Mouse (Mus musculus): ENCODE measurements around the gene Sugp2. TPM values are rescaled to one million over a fixed set of nuclear protein-coding genes. Genes with fewer than 3 reads are reported as not detected.

Gene Sugp2
- polyA plus RNA-seq, 1 experiment from 2014 or later, result 74.7 TPM

DNA sequence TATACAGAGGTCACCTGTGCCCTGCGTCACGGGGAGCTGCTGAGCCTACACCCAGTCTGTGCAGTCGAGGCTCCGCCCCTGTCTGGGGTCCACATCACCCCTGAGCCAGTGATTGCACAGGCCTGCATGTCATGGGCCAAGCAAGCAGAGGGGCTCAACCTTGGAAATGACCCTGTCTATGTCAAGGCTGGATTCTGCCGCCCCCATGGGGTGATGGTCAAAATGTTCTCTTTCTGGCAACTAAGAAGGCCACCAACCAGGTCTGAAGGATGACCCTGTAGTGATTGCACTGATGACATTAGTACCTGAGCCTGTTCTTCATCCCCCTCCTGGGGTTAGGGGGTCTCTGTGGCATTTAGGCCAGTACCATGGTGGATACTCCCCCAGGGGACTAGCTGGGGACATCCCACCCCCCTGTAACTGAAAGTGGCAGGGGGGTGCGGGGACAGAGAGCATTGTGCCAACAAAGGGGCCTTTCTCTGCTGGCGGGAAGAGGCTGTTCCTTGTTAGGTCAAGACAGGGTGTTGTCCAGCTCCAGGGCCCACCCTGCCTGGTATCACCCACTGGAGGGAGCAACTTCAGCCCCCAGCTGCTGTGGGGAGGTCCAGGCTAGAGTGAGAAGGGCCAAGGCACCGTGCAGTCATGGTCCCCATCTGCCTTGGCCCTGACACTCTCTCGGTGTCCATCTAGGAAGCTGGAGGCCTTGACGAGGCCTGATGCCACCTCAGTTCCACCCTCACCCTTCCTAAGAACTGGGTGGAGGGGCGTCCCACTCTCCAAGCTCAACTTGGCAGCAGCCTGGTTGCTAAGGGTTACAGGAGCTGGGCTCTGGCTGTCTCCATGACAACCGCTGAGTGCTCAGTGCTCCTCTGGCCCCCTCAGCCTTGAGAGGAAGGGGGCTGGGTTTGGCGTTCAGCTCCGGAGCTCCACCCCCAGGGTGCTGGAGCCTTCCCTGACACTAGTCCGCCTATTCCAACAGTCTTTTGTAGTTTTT, 82.8 kb downstream of the Sugp2 start:
- peak overlapping the region; percentile 52 for H3K4me3 ChIP-seq (ENCODE audit: low read depth, low read length)
- peak; percentile 91 for DNase-seq (ENCODE audit: low spot score)
- H3K9me3 ChIP-seq (ENCODE audit: control insufficient read depth, low read length), result no peaks in the 10 kb centered on the region
- 8% methylated on average over 15 of the region's 15 CpGs for WGBS
- peak overlapping the region; percentile 68 for H3K9ac ChIP-seq (ENCODE audit: low read length)
- H3K27ac ChIP-seq (ENCODE audit: low read depth, low read length), result peak overlapping the region; percentile 85
- peak overlapping the region; percentile 62 for H3K4me2 ChIP-seq (ENCODE audit: low read depth, low read length, severe bottlenecking)
- peaks cover 22% of the 10 kb centered on the region for H3K4me1 ChIP-seq (replicated peaks; ENCODE audit: control insufficient read depth, insufficient read depth, low read length)
- no peaks in the 10 kb centered on the region for H3K27me3 ChIP-seq (ENCODE audit: control insufficient read depth, insufficient read depth, low read length)
- ATAC-seq (replicated peaks; ENCODE audit: low FRiP score), result peak; percentile 89
- 0 out of 2 replicates have a peak, but pooled peaks cover 5% of the 10 kb centered on the region for H3K36me3 ChIP-seq (ENCODE audit: control insufficient read depth, insufficient read depth, low read length)

DNA sequence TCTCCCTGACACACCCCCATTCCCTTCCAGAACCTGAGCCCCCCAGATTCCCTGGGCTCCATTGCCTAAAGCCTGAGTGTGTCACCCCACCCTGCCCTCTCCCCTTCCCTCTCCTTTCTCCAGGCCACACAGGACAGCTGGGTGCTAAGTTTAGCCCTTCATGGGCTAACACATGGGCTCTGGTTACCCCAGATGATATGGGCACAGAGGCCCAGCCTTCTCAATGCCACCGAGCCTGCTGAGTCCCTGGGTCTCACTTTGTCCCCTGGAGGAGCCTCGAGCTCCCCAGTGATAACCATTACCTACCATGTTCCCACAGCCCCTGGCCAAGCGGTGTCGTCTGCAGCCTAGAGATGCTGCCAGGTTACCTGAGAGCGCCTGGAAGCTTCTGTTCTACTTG, 83.8 kb downstream of the Sugp2 start:
- H3K36me3 ChIP-seq (ENCODE audit: control insufficient read depth, insufficient read depth, low read length), result 0 out of 2 replicates have a peak, but pooled peaks cover 5% of the 10 kb centered on the region
- DNase-seq (ENCODE audit: low spot score), result no peak
- no peak overlapping the region for H3K4me3 ChIP-seq (ENCODE audit: low read depth, low read length)
- peak overlapping the region; percentile 35; the same call in 1 of the 2 replicates for H3K9ac ChIP-seq (ENCODE audit: low read length)
- peak overlapping the region; percentile 62 for H3K4me2 ChIP-seq (ENCODE audit: low read depth, low read length, severe bottlenecking)
- no peak for ATAC-seq (replicated peaks; ENCODE audit: low FRiP score)
- no peaks in the 10 kb centered on the region for H3K9me3 ChIP-seq (ENCODE audit: control insufficient read depth, low read length)
- WGBS, result 88% methylated on average over 5 of the region's 5 CpGs
- peaks cover 22% of the 10 kb centered on the region for H3K4me1 ChIP-seq (replicated peaks; ENCODE audit: control insufficient read depth, insufficient read depth, low read length)
- H3K27ac ChIP-seq (ENCODE audit: low read depth, low read length), result peak overlapping the region; percentile 41
- no peaks in the 10 kb centered on the region for H3K27me3 ChIP-seq (ENCODE audit: control insufficient read depth, insufficient read depth, low read length)

DNA sequence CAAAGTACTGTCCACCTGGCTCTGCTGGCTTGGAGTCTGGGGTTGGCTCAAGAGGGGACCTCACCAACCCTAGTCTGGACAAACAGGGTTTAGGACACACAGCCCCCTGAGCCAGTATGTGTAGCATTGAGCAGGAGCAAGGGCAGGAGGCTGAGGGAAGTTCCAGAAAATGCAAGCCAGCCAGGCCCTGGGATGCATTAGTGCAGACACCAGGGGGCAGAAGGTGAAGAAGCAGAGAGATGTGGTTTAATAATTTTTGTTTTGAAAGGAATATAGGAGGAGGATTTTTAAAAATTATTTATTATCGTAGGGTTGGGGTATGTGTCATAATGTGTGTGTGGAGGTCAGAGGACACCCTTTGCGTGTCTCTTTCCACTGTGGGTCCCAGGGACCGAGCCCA, 89.7 kb downstream of the Sugp2 start:
- Histone ChIP-seq H3K9me3 (ENCODE audit: control insufficient read depth, low read length) (no peaks in the 10 kb centered on the region), H3K4me1 (replicated peaks; ENCODE audit: control insufficient read depth, insufficient read depth, low read length) (no peaks in the 10 kb centered on the region), H3K9ac (ENCODE audit: low read length) (no peak overlapping the region), H3K27ac (ENCODE audit: low read depth, low read length) (no peak overlapping the region), H3K4me3 (ENCODE audit: low read depth, low read length) (no peak overlapping the region), H3K36me3 (ENCODE audit: control insufficient read depth, insufficient read depth, low read length) (peaks cover 4% of the 10 kb centered on the region; the same call in 1 of the 2 replicates), H3K4me2 (ENCODE audit: low read depth, low read length, severe bottlenecking) (no peak overlapping the region), H3K27me3 (ENCODE audit: control insufficient read depth, insufficient read depth, low read length) (no peaks in the 10 kb centered on the region)
- WGBS, result 97% methylated on average over 3 of the region's 3 CpGs
- no peak for ATAC-seq (replicated peaks; ENCODE audit: low FRiP score)
- DNase-seq (ENCODE audit: low spot score), result no peak

DNA sequence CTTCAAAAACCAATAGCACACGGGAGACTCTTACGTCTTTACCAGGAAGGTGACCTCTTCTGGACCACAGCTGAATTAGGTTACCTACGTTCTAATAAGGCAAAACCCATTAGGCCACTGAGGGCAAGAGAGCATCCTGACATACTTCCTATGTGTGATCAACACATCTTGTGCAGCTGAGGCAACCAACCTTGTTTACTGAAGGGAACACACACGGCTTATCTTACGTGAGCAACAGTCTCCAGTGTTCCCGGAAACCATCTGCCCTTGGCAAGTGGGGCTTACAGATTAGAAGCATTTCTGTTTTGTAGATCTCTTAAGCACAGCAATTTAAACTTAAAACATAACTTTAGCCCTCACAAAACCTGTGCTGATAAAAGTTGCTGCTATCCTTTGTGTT, 93.5 kb downstream of the Sugp2 start:
- ATAC-seq (replicated peaks; ENCODE audit: low FRiP score) (no peak), DNase-seq (ENCODE audit: low spot score) (no peak)
- Histone ChIP-seq H3K27ac (ENCODE audit: low read depth, low read length) (no peak overlapping the region), H3K9me3 (ENCODE audit: control insufficient read depth, low read length) (no peaks in the 10 kb centered on the region), H3K9ac (ENCODE audit: low read length) (no peak overlapping the region), H3K27me3 (ENCODE audit: control insufficient read depth, insufficient read depth, low read length) (peaks cover 3% of the 10 kb centered on the region; the same call in 1 of the 2 replicates), H3K4me3 (ENCODE audit: low read depth, low read length) (no peak overlapping the region), H3K4me1 (replicated peaks; ENCODE audit: control insufficient read depth, insufficient read depth, low read length) (peaks cover 23% of the 10 kb centered on the region), H3K36me3 (ENCODE audit: control insufficient read depth, insufficient read depth, low read length) (peaks cover 7% of the 10 kb centered on the region), H3K4me2 (ENCODE audit: low read depth, low read length, severe bottlenecking) (no peak overlapping the region)
- WGBS, result 92% methylated on average over 6 of the region's 6 CpGs

DNA sequence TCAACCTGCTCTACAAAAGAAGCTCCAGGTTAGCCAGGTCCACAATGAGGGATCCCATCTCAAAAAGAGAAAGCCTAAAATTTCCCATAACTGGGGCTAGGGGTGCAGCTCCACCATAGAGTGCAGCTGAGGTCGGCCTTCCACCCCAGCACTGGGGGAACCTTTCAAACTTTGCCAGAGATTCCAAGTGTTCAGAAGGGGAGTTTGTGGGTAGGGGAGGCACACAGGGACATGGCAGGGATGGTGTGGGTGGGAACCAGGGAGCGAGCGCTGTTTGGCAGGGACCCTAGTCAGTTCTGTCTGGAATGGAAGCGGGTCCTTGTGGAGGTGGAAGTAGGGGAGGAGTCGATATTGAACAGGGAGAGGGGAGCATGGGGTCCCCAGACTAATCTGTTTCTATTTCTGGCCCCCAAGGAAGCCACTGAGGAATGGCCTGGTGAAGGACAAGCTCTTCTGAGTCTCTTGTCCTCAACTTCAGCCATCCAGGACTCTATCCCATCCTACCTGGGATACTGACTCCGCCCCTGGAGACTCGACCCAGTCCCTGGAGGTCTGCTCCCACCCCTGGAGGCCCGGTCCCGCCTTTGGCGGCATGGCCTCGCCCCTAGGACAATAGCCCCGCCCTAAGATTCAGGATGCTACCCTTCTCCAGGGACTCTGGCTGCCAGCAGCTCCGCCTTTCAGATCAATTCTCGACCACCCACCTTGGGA, 95.3 kb downstream of the Sugp2 start, which contains the start of gene Gdf1:
Gdf1 (plus strand) TSS at position 694 of the 711 bp plus-strand sequence.
- WGBS, result 24% methylated on average over 14 of the region's 14 CpGs
- no peak for DNase-seq (ENCODE audit: low spot score)
- peaks cover 23% of the 10 kb centered on the region for H3K4me1 ChIP-seq (replicated peaks; ENCODE audit: control insufficient read depth, insufficient read depth, low read length)
- peaks cover 3% of the 10 kb centered on the region; the same call in 1 of the 2 replicates for H3K27me3 ChIP-seq (ENCODE audit: control insufficient read depth, insufficient read depth, low read length)
- H3K36me3 ChIP-seq (ENCODE audit: control insufficient read depth, insufficient read depth, low read length), result peaks cover 19% of the 10 kb centered on the region
- H3K9ac ChIP-seq (ENCODE audit: low read length), result peak within 1 kb of the TSS; percentile 45
- 0 out of 2 replicates have a peak, but pooled peaks have one; percentile 5 for ATAC-seq (replicated peaks; ENCODE audit: low FRiP score)
- no peak within 1 kb of the TSS for H3K4me3 ChIP-seq (ENCODE audit: low read depth, low read length)
- peak within 1 kb of the TSS; percentile 26 for H3K4me2 ChIP-seq (ENCODE audit: low read depth, low read length, severe bottlenecking)
- no peak within 1 kb of the TSS for H3K27ac ChIP-seq (ENCODE audit: low read depth, low read length)
- no peaks in the 10 kb centered on the region for H3K9me3 ChIP-seq (ENCODE audit: control insufficient read depth, low read length)

Other genes starting within 250 kb of the Sugp2 start
- 81.7 and 88.6 TPM in 2 replicates for gene Gatad2a, start 237.8 kb upstream of the Sugp2 start, polyA plus RNA-seq (2014; fragmentation: Nextera tagmentation; extraction: Ambion mirVana)
- gene Mau2, start 191.5 kb upstream of the Sugp2 start, polyA plus RNA-seq (2014; fragmentation: Nextera tagmentation; extraction: Ambion mirVana), result 53.8 and 56.4 TPM in 2 replicates
- 44.6 and 45.4 TPM in 2 replicates for gene Sugp1, start 191.4 kb upstream of the Sugp2 start, polyA plus RNA-seq (2014; fragmentation: Nextera tagmentation; extraction: Ambion mirVana)
- gene Tm6sf2, start 161.3 kb upstream of the Sugp2 start, polyA plus RNA-seq (2014; fragmentation: Nextera tagmentation; extraction: Ambion mirVana), result 0.76 and 1.3 TPM in 2 replicates
- gene Hapln4, start 150.8 kb upstream of the Sugp2 start, polyA plus RNA-seq (2014; fragmentation: Nextera tagmentation; extraction: Ambion mirVana), result 0.05 TPM in 1 of 2 replicates, not detected in the other
- gene Ncan, start 113.4 kb upstream of the Sugp2 start, polyA plus RNA-seq (2014; fragmentation: Nextera tagmentation; extraction: Ambion mirVana), result 51.5 and 60.4 TPM in 2 replicates
- gene Nr2c2ap, start 102.9 kb upstream of the Sugp2 start, polyA plus RNA-seq (2014; fragmentation: Nextera tagmentation; extraction: Ambion mirVana), result 20.7 and 23.9 TPM in 2 replicates
- 15.2 and 17.6 TPM in 2 replicates for gene Rfxank, start 95.1 kb upstream of the Sugp2 start, polyA plus RNA-seq (2014; fragmentation: Nextera tagmentation; extraction: Ambion mirVana)
- gene Borcs8, start 94.7 kb upstream of the Sugp2 start, polyA plus RNA-seq (2014; fragmentation: Nextera tagmentation; extraction: Ambion mirVana), result 40.5 and 41.9 TPM in 2 replicates
- 0.67 and 1.1 TPM in 2 replicates for gene Mef2b, start 94.5 kb upstream of the Sugp2 start, polyA plus RNA-seq (2014; fragmentation: Nextera tagmentation; extraction: Ambion mirVana)
- 42.5 and 45.1 TPM in 2 replicates for gene Tmem161a, start 61.9 kb upstream of the Sugp2 start, polyA plus RNA-seq (2014; fragmentation: Nextera tagmentation; extraction: Ambion mirVana)
- gene Slc25a42, start 21.9 kb upstream of the Sugp2 start, polyA plus RNA-seq (2014; fragmentation: Nextera tagmentation; extraction: Ambion mirVana), result 1.9 and 2.5 TPM in 2 replicates
- 31.2 and 35.7 TPM in 2 replicates for gene Armc6, start 240 bp downstream of the Sugp2 start, polyA plus RNA-seq (2014; fragmentation: Nextera tagmentation; extraction: Ambion mirVana)
- 87.6 and 91.4 TPM in 2 replicates for gene Homer3, start 48.6 kb downstream of the Sugp2 start, polyA plus RNA-seq (2014; fragmentation: Nextera tagmentation; extraction: Ambion mirVana)
- 54.4 and 61.5 TPM in 2 replicates for gene Ddx49, start 68.3 kb downstream of the Sugp2 start, polyA plus RNA-seq (2014; fragmentation: Nextera tagmentation; extraction: Ambion mirVana)
- 220 and 268 TPM in 2 replicates for gene Cope, start 68.3 kb downstream of the Sugp2 start, polyA plus RNA-seq (2014; fragmentation: Nextera tagmentation; extraction: Ambion mirVana)
- gene Cers1, start 81.5 kb downstream of the Sugp2 start, polyA plus RNA-seq (2014; fragmentation: Nextera tagmentation; extraction: Ambion mirVana), result 10.6 and 11.0 TPM in 2 replicates
- 1.8 and 2.6 TPM in 2 replicates for gene Gdf1, start 95.6 kb downstream of the Sugp2 start, polyA plus RNA-seq (2014; fragmentation: Nextera tagmentation; extraction: Ambion mirVana)
- gene Upf1, start 119.1 kb downstream of the Sugp2 start, polyA plus RNA-seq (2014; fragmentation: Nextera tagmentation; extraction: Ambion mirVana), result 25.6 and 25.8 TPM in 2 replicates
- gene Comp, start 139.3 kb downstream of the Sugp2 start, polyA plus RNA-seq (2014; fragmentation: Nextera tagmentation; extraction: Ambion mirVana), result 0.56 TPM in 1 of 2 replicates, not detected in the other
- gene Crtc1, start 205.4 kb downstream of the Sugp2 start, polyA plus RNA-seq (2014; fragmentation: Nextera tagmentation; extraction: Ambion mirVana), result 16.3 and 18.1 TPM in 2 replicates
- gene Klhl26, start 242.7 kb downstream of the Sugp2 start, polyA plus RNA-seq (2014; fragmentation: Nextera tagmentation; extraction: Ambion mirVana), result 17.5 and 19.5 TPM in 2 replicates

Data from forebrain, embryonic 11.5 days (tissue).